Mouse (Mus musculus): Measurements from ENCODE around the gene Hoxd1. TPM values are rescaled to one million over a fixed set of nuclear protein-coding genes. Genes with fewer than 3 reads are reported as not detected.

Hoxd1 gene
- total RNA-seq, 2 experiments from 2014 or later, result not detected

GRCm38 (mm10) chr2:74795531-74795930, 32.8 kb downstream of the Hoxd1 start:
- no peak for DNase-seq (ENCODE audit: low spot score in 2 of 2)
- intact Hi-C loops (cut with DNase I), result no loop called here

- DNase-seq (ENCODE audit: low spot score in 2 of 2), result no peak
- intact Hi-C loops (cut with DNase I), result no loop called here
Observed at GRCm38 (mm10) chr2:74808431-74808830, 45.7 kb downstream of the Hoxd1 start.

Small RNA genes within 50 kb of the gene (microRNA-seq; reads per million reads assigned to microRNA genes)
- 27.1 reads per million, percentile 43 among the genes with 10 or more reads in this experiment for gene Mir10b

Other genes starting within 250 kb of the Hoxd1 start
- 10 to 100 TPM; 70.4 to 78.0 TPM for gene Lnpk, start 183.5 kb upstream of the Hoxd1 start, total RNA-seq (2021)
- not detected for gene Evx2, start 103.4 kb upstream of the Hoxd1 start, total RNA-seq (2021)
- gene Hoxd13, start 94.7 kb upstream of the Hoxd1 start, total RNA-seq (2021), result not detected
- gene Hoxd12, start 88.0 kb upstream of the Hoxd1 start, total RNA-seq (2021), result not detected
- not detected for gene Hoxd11, start 83.4 kb upstream of the Hoxd1 start, total RNA-seq (2021)
- not detected for gene Hoxd10, start 71.1 kb upstream of the Hoxd1 start, total RNA-seq (2021)
- gene Hoxd9, start 65.3 kb upstream of the Hoxd1 start, total RNA-seq (2021), result not detected
- not detected for gene Hoxd8, start 58.4 kb upstream of the Hoxd1 start, total RNA-seq (2021)
- gene Hoxd3, start 51.1 kb upstream of the Hoxd1 start, total RNA-seq (2021), result not detected
- gene Hoxd4, start 51.1 kb upstream of the Hoxd1 start, total RNA-seq (2021), result not detected
- not detected for gene Gm28230, start 36.3 kb upstream of the Hoxd1 start, total RNA-seq (2021)
- 10 to 100 TPM; 45.3 to 45.4 TPM for gene Mtx2, start 62.8 kb downstream of the Hoxd1 start, total RNA-seq (2021)